Mouse (Mus musculus) frontal cortex, postnatal 10 days (tissue): Measurements from ENCODE around the gene Olfr1290.

Experiments used
- DNase-seq, 2 experiments: peaks; one replicate each; pipeline ENCODE4 v3.0.0; 2022; ENCODE audit warnings: low spot score in 2 of 2, mixed read lengths in 1 of 2

Olfr1290 gene

GRCm38 (mm10) chr2:111493729-111494128, at the start of gene Olfr1290:
TSS of gene Olfr1290 (minus strand) at chr2:111493829.
- DNase-seq, result no peak

- no peak for DNase-seq
Measured at GRCm38 (mm10) chr2:111540191-111540590, 46.6 kb upstream of the Olfr1290 start, which contains the start of gene Olfr1294. TSS of gene Olfr1294 (minus strand) at chr2:111540291.

DNA sequence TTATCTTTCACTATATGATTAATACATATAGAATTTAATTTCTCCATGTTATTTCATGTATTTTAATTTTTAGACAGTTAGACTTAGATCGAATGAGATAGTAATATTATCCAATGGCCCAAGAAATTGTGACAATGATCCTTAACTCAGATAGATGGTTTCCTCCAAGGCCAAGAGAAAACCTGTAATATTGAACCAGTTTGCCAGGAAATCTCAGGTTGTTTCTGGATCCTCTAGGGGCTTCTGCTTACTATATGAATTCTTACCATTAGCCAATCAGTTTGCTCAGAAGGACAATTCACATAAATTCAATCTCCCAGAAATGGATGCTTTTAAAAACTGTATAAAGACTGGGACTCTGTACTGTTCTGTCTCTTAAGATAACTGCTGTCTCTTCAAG, 31.3 kb upstream of the Olfr1290 start, which contains the start of gene Olfr1293-ps:
Gene Olfr1293-ps, plus strand, starts transcription at position 301 of the 400 bp plus-strand sequence.
- DNase-seq, result no peak

DNA sequence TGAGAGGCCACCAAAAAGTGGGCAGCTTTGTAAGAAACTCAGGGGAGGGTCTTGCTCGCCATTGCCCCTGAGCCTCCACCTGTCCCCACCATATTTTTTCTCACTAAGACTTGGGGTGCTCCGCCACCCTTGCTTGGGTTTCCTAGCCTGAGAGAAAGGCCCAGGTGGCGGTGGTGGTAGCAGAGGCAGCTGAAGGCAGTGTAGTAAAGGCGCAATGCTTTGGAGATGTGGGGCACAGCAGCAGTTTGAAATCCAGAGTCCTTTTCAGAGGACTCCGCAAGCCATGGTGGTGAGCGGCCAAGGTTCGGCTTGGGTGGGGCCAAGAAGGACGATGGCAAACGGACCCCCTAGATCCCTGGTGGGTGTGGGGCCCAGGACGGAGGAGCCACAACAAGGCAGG, 23.8 kb upstream of the Olfr1290 start:
- no peak for DNase-seq

DNA sequence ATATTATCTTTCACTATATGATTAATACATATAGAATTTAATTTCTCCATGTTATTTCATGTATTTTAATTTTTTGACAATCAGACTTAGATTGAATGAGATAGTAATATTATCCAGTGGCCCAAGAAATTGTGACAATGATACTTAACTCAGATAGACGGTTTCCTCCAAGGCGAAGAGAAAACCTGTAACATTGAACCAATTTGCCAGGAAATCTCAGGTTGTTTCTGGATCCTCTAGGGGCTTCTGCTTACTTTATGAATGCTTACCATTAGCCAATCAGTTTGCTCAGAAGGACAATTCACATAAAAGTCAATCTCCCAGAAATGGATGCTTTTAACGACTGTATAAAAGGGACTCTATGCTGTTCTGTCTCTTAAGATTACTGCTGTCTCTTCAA, 3.3 kb upstream of the Olfr1290 start, which contains the start of gene Olfr1291-ps1:
Gene Olfr1291-ps1, plus strand, starts transcription at position 301 of the 400 bp plus-strand sequence.
- no peak for DNase-seq

- no peak for DNase-seq
Measured at GRCm38 (mm10) chr2:111480519-111480918, 13.1 kb downstream of the Olfr1290 start, which contains the start of gene Olfr1289. TSS of gene Olfr1289 (plus strand) at chr2:111480819.

DNA sequence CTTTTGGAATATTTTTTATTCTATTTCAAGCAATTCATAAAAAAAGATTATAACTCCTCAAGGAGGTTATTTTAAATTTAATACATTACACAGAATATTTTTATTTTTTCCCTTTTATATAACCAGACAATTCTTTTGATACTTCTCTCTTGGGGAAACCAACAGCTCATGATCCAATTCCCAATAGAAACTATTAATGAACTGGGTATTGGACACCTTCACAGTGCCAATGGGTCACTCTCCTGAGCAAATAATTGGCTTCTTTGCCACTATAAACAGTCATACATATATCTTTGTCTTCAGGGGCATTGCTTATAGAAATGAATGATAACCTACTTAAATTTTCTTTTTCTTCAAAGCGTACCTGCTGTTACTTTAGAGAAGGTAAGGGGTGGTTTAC, 19.8 kb downstream of the Olfr1290 start, which contains the start of gene Olfr1288:
Gene Olfr1288, plus strand, starts transcription at position 301 of the 400 bp plus-strand sequence.
- no peak for DNase-seq

DNA sequence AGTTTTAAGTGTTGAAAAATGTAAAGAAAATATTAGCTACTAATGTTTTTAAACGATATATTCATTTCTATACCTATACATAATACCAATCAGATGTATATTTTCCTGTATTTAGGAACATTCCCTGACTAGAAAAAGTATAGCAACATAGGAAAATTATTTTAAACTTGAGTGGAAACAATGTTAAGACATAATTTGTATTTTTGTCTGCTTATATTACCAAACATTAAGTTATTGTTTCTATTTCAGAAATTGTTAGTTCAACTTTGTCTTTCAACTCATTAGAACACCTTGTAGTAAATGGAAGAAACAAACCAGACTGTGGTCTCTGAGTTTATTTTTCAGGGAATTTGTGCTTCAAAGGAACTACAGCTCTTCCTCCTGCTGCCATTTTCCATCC, 44.8 kb downstream of the Olfr1290 start, which contains the start of gene Olfr1287:
Gene Olfr1287, plus strand, starts transcription at position 301 of the 400 bp plus-strand sequence.
- DNase-seq, result no peak
